Mouse (Mus musculus): ENCODE data around the gene Gm3055.
"Not testable (repeated sequence)": the region's sequence is repeated elsewhere in the genome, so short reads cannot be mapped to it uniquely, and the experiment has no call there.

The Gm3055 gene

GRCm38 (mm10) chr10:81770506-81771403 is at the start of gene Gm3055:
Gene Gm3055 (minus strand): TSS chr10:81771161.
- not testable (repeated sequence) for H3K27me3 ChIP-seq (ENCODE audit: insufficient read depth, low read length); H3K36me3 ChIP-seq (ENCODE audit: insufficient read depth, low read length); H3K9me3 ChIP-seq (ENCODE audit: low read length); H3K4me3 ChIP-seq (replicated peaks; ENCODE audit: low read length); H3K4me1 ChIP-seq (replicated peaks; ENCODE audit: low read depth, low read length)

GRCm38 (mm10) chr10:81811899-81812298 is 40.9 kb upstream of the Gm3055 start, which contains the start of gene Gm4767:
Gene Gm4767 (plus strand): TSS chr10:81812186.
- H3K9me3 ChIP-seq (ENCODE audit: low read length); H3K36me3 ChIP-seq (ENCODE audit: insufficient read depth, low read length); H3K4me3 ChIP-seq (replicated peaks; ENCODE audit: low read length); H3K27me3 ChIP-seq (ENCODE audit: insufficient read depth, low read length); H3K4me1 ChIP-seq (replicated peaks; ENCODE audit: low read depth, low read length): not testable (repeated sequence)

GRCm38 (mm10) chr10:81771404-81771777 is 430 bp upstream of the Gm3055 start:
- not testable (repeated sequence) for H3K4me3 ChIP-seq (replicated peaks; ENCODE audit: low read length); H3K9me3 ChIP-seq (ENCODE audit: low read length); H3K27me3 ChIP-seq (ENCODE audit: insufficient read depth, low read length); H3K36me3 ChIP-seq (ENCODE audit: insufficient read depth, low read length); H3K4me1 ChIP-seq (replicated peaks; ENCODE audit: low read depth, low read length)

- H3K27me3 ChIP-seq (ENCODE audit: insufficient read depth, low read length); H3K9me3 ChIP-seq (ENCODE audit: low read length); H3K4me1 ChIP-seq (replicated peaks; ENCODE audit: low read depth, low read length); H3K4me3 ChIP-seq (replicated peaks; ENCODE audit: low read length); H3K36me3 ChIP-seq (ENCODE audit: insufficient read depth, low read length): not testable (repeated sequence)
Measured at GRCm38 (mm10) chr10:81704531-81705301, 66.2 kb downstream of the Gm3055 start, which contains the start of gene Zfp433. Gene Zfp433 (plus strand): TSS chr10:81704825.
